Mouse (Mus musculus): ENCODE measurements around the gene Vpreb1. TPM values are rescaled to one million over a fixed set of nuclear protein-coding genes. Genes with fewer than 3 reads are reported as not detected.
"Not testable (repeated sequence)": the region's sequence is repeated elsewhere in the genome, so short reads cannot be mapped to it uniquely, and the experiment has no call there.

The Vpreb1 gene
- polyA plus RNA-seq, 1 experiment from 2014 or later = 0.73 TPM

GRCm38 (mm10) chr16:16862288-16862687 is 8.4 kb downstream of the Vpreb1 start:
- no peak for TF ChIP-seq CTCF (IDR thresholded peaks at IDR 0.05; ENCODE audit: low read depth)
- 75% methylated on average over 3 of the region's 3 CpGs for WGBS
- H3K36me3 ChIP-seq (ENCODE audit: control insufficient read depth, insufficient read depth) = no peaks in the 10 kb centered on the region

GRCm38 (mm10) chr16:16856731-16857476 is 13.7 kb downstream of the Vpreb1 start:
- no peaks in the 10 kb centered on the region for H3K4me1 ChIP-seq (replicated peaks; ENCODE audit: control insufficient read depth, insufficient read depth, low read length)
- no peak overlapping the region for H3K4me3 ChIP-seq (ENCODE audit: low read depth, low read length)
- no peak for ATAC-seq
- no peak overlapping the region for H3K27ac ChIP-seq (ENCODE audit: low read depth, low read length)
- no peak overlapping the region for H3K4me2 ChIP-seq (replicated peaks; ENCODE audit: low read depth)
- H3K27me3 ChIP-seq (replicated peaks; ENCODE audit: control insufficient read depth, insufficient read depth, low read length) = no peaks in the 10 kb centered on the region
- no peak overlapping the region for H3K9ac ChIP-seq (ENCODE audit: low read depth, low read length)
- no peaks in the 10 kb centered on the region for H3K36me3 ChIP-seq (ENCODE audit: control insufficient read depth, insufficient read depth)
- WGBS = 68% methylated on average over 13 of the region's 13 CpGs
- no peak for TF ChIP-seq CTCF (IDR thresholded peaks at IDR 0.05; ENCODE audit: low read depth)
- no peaks in the 10 kb centered on the region for H3K9me3 ChIP-seq (ENCODE audit: control insufficient read depth)

More at GRCm38 (mm10) chr16:16862288-16862687, 8.4 kb downstream of the Vpreb1 start:
- no peaks in the 10 kb centered on the region for H3K9me3 ChIP-seq (ENCODE audit: control insufficient read depth)
- no peak overlapping the region for H3K4me2 ChIP-seq (replicated peaks; ENCODE audit: low read depth)
- H3K27ac ChIP-seq (ENCODE audit: low read depth, low read length) = no peak overlapping the region
- ATAC-seq = no peak
- H3K9ac ChIP-seq (ENCODE audit: low read depth, low read length) = no peak overlapping the region
- no peak overlapping the region for H3K4me3 ChIP-seq (ENCODE audit: low read depth, low read length)
- no peaks in the 10 kb centered on the region for H3K4me1 ChIP-seq (replicated peaks; ENCODE audit: control insufficient read depth, insufficient read depth, low read length)
- no peaks in the 10 kb centered on the region for H3K27me3 ChIP-seq (replicated peaks; ENCODE audit: control insufficient read depth, insufficient read depth, low read length)

GRCm38 (mm10) chr16:16856054-16856453 is 14.6 kb downstream of the Vpreb1 start:
- H3K9ac ChIP-seq (ENCODE audit: low read depth, low read length); H3K4me2 ChIP-seq (replicated peaks; ENCODE audit: low read depth); H3K27ac ChIP-seq (ENCODE audit: low read depth, low read length); H3K27me3 ChIP-seq (replicated peaks; ENCODE audit: control insufficient read depth, insufficient read depth, low read length); H3K4me3 ChIP-seq (ENCODE audit: low read depth, low read length); H3K4me1 ChIP-seq (replicated peaks; ENCODE audit: control insufficient read depth, insufficient read depth, low read length); H3K36me3 ChIP-seq (ENCODE audit: control insufficient read depth, insufficient read depth); ATAC-seq; H3K9me3 ChIP-seq (ENCODE audit: control insufficient read depth): not testable (repeated sequence)
- WGBS = 83% methylated on average over 9 of the region's 9 CpGs

DNA sequence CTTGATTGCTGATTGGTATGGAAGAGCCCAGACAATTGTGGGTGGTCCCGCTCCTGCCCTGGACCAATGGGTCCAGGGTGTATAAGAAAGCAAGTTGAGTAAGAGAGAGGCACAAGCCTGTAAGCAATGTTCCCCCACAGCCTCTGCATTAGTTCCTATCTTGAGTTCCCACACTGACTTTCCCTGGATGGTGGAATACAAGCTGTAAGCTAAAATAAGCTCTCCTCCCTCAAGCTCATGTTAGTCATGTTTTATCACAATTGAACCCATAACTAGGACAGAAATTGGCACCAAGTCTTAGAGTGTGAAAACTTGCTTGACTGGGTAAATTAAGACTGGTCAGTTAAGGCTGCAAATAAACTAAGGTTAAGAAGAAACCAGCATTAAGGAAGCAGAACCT is 15.1 kb downstream of the Vpreb1 start:
- no peak for ATAC-seq
- no peak overlapping the region for H3K4me3 ChIP-seq (ENCODE audit: low read depth, low read length)
- H3K36me3 ChIP-seq (ENCODE audit: control insufficient read depth, insufficient read depth) = no peaks in the 10 kb centered on the region
- TF ChIP-seq CTCF (IDR thresholded peaks at IDR 0.05; ENCODE audit: low read depth) = no peak
- H3K27me3 ChIP-seq (replicated peaks; ENCODE audit: control insufficient read depth, insufficient read depth, low read length) = no peaks in the 10 kb centered on the region
- no peaks in the 10 kb centered on the region for H3K4me1 ChIP-seq (replicated peaks; ENCODE audit: control insufficient read depth, insufficient read depth, low read length)
- no peaks in the 10 kb centered on the region for H3K9me3 ChIP-seq (ENCODE audit: control insufficient read depth)
- H3K27ac ChIP-seq (ENCODE audit: low read depth, low read length) = no peak overlapping the region
- 86% methylated on average over 1 of the region's 1 CpGs for WGBS
- H3K4me2 ChIP-seq (replicated peaks; ENCODE audit: low read depth) = no peak overlapping the region
- H3K9ac ChIP-seq (ENCODE audit: low read depth, low read length) = no peak overlapping the region

- Histone ChIP-seq H3K36me3 (ENCODE audit: control insufficient read depth, insufficient read depth) (no peaks in the 10 kb centered on the region), H3K9ac (ENCODE audit: low read depth, low read length) (no peak overlapping the region), H3K9me3 (ENCODE audit: control insufficient read depth) (no peaks in the 10 kb centered on the region), H3K27ac (ENCODE audit: low read depth, low read length) (no peak overlapping the region), H3K4me1 (replicated peaks; ENCODE audit: control insufficient read depth, insufficient read depth, low read length) (no peaks in the 10 kb centered on the region), H3K4me2 (replicated peaks; ENCODE audit: low read depth) (no peak overlapping the region), H3K4me3 (ENCODE audit: low read depth, low read length) (no peak overlapping the region), H3K27me3 (replicated peaks; ENCODE audit: control insufficient read depth, insufficient read depth, low read length) (no peaks in the 10 kb centered on the region)
- no peak for ATAC-seq
- WGBS = 28% methylated on average over 6 of the region's 6 CpGs
- TF ChIP-seq CTCF (IDR thresholded peaks at IDR 0.05; ENCODE audit: low read depth) = peak; percentile 78
Observed at GRCm38 (mm10) chr16:16854836-16855235, 15.8 kb downstream of the Vpreb1 start.

DNA sequence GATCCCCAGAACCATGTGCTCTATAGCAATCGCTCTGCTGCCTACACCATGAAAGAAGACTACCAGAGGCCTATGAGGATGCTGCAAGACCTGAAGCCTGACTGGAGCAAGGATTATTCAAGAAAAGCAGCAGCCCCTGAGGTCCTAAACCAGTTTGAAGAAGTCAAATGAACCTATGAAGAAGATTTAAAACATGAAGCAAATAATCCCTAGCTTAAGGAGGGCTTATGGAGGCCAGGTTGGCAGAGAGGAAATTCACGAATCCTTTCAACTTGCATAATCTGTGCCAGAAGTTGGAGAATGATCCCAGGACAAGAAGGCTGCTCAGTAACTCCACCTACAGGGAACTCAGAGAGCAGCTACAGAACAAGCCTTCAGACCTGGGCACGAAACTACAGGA is 18.2 kb downstream of the Vpreb1 start:
- Histone ChIP-seq H3K9me3 (ENCODE audit: control insufficient read depth) (no peaks in the 10 kb centered on the region), H3K36me3 (ENCODE audit: control insufficient read depth, insufficient read depth) (no peaks in the 10 kb centered on the region), H3K4me3 (ENCODE audit: low read depth, low read length) (no peak overlapping the region), H3K9ac (ENCODE audit: low read depth, low read length) (no peak overlapping the region), H3K4me2 (replicated peaks; ENCODE audit: low read depth) (no peak overlapping the region), H3K27me3 (replicated peaks; ENCODE audit: control insufficient read depth, insufficient read depth, low read length) (no peaks in the 10 kb centered on the region), H3K4me1 (replicated peaks; ENCODE audit: control insufficient read depth, insufficient read depth, low read length) (no peaks in the 10 kb centered on the region), H3K27ac (ENCODE audit: low read depth, low read length) (no peak overlapping the region)
- WGBS = 87% methylated on average over 3 of the region's 3 CpGs
- no peak for TF ChIP-seq CTCF (IDR thresholded peaks at IDR 0.05; ENCODE audit: low read depth)
- ATAC-seq = no peak
